ENCODE assay signal across 15 mouse cellular contexts in the genomic region with DNA sequence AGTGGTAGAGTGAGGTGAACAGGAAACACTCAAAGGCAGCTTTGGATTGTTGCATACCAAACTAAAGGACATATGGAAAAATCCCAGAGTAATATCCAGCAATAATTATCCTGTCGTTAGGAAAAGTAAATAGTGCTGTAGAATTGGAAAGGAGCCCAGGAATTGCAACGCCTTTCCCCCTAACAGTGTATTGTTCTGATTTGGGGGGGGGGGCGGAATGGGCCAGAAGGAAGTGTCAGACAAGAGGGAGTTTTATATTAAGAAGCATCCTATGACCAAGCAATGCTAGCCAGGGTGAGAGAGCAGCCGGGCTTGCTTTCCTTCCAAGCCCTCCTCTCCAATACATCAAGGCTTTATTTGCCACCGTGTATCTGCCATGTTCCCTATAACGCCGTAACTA.
DNase-seq lines count a peak whose midpoint lies in the region; ATAC-seq and TF ChIP-seq lines count a peak whose summit lies in the region.
"Had no signal": no experiment of that assay in that cellular context is flagged by ENCODE, and none has a peak within 500 bp of the region (broad histone marks: within the 10 kb centered on the region; RNA-seq: fewer than 3 reads in every experiment).

No protein-coding gene starts in this region.

- no peak overlapping the region; the same call in 1 of the 2 replicates for H3K4me3 ChIP-seq in gastrocnemius, adult 2 months
- H3K4me3 ChIP-seq in kidney, embryonic 16.5 days (ENCODE audit: low read length): no peak overlapping the region
- H3K4me3 ChIP-seq: limb, embryonic 15.5 days; midbrain, embryonic 13.5 days had no signal

- peak; percentile 81; the same call in 1 of the 2 replicates for ATAC-seq in kidney, embryonic 16.5 days (ENCODE audit: low FRiP score, low TSS enrichment)
- ATAC-seq: midbrain, embryonic 13.5 days had no signal

- H3K27ac ChIP-seq in gastrocnemius, adult 2 months: peak overlapping the region; percentile 66
- peak overlapping the region; percentile 83 for H3K27ac ChIP-seq in kidney, embryonic 16.5 days (ENCODE audit: low read length)
- H3K27ac ChIP-seq: limb, embryonic 15.5 days; macrophage had no signal

- H3K9me3 ChIP-seq in kidney, embryonic 16.5 days (ENCODE audit: low read length): no peaks in the 10 kb centered on the region
- H3K9me3 ChIP-seq: limb, embryonic 15.5 days; midbrain, embryonic 13.5 days had no signal

- no peaks in the 10 kb centered on the region for H3K27me3 ChIP-seq in kidney, embryonic 16.5 days (ENCODE audit: insufficient read depth, low read length)
- H3K27me3 ChIP-seq: limb, embryonic 15.5 days; midbrain, embryonic 13.5 days had no signal

- H3K36me3 ChIP-seq in kidney, embryonic 16.5 days (ENCODE audit: insufficient read depth, low read length): no peaks in the 10 kb centered on the region
- H3K36me3 ChIP-seq: limb, embryonic 15.5 days; midbrain, embryonic 13.5 days had no signal

- H3K4me1 ChIP-seq in kidney, embryonic 16.5 days (ENCODE audit: insufficient read depth, low read length): peaks cover 36% of the 10 kb centered on the region

- WGBS in kidney, embryonic 16.5 days: 62% methylated on average over 7 of the region's 7 CpGs

- no peak overlapping the region for H3K4me2 ChIP-seq in kidney, embryonic 16.5 days (replicated peaks; ENCODE audit: low read depth, low read length)
- H3K4me2 ChIP-seq: limb, embryonic 15.5 days; midbrain, embryonic 13.5 days had no signal

- no peak overlapping the region for H3K9ac ChIP-seq in kidney, embryonic 16.5 days (replicated peaks; ENCODE audit: low read length)
- H3K9ac ChIP-seq: hindbrain, embryonic 14.5 days; limb, embryonic 15.5 days; midbrain, embryonic 13.5 days had no signal

- intact Hi-C loops in gastrocnemius, adult 2 months (cut with DNase I): loop anchor here (5.0 kb wide), 1 partner anchor 37 kb away; no protein-coding TSS in a partner anchor

- DNase-seq in gastrocnemius, adult 2 months: no peak
- no peak for DNase-seq in gastrocnemius, adult 18-20 months (ENCODE audit: low spot score)
- no peak for DNase-seq in kidney, adult 18-20 months
- DNase-seq in brain, embryonic 14.5 days (ENCODE audit: low read depth): peak; percentile 62
- DNase-seq in lung, postnatal 10 days: peak; percentile 55
- no peak for DNase-seq in frontal cortex, postnatal 14 days (ENCODE audit: low spot score in 2 of 2)
- DNase-seq in retina, embryonic 14.5 days (ENCODE audit: low spot score): no peak
- DNase-seq: cerebellum, postnatal 10 days; spleen, adult 18-20 months; thymus, adult 18-20 months had no signal

- TF ChIP-seq POLR2A in brain, embryonic 14.5 days (IDR thresholded peaks at IDR 0.05; ENCODE audit: borderline replicate concordance, extremely low read depth, insufficient read depth, insufficient read length, poor library complexity, severe bottlenecking): no peak

- TF ChIP-seq CTCF in gastrocnemius, adult 2 months (IDR thresholded peaks at IDR 0.05): no peak
- no peak for TF ChIP-seq CTCF in brain, embryonic 14.5 days (IDR thresholded peaks at IDR 0.05; ENCODE audit: borderline replicate concordance, extremely low read depth, insufficient read depth, insufficient read length)

Comparison
In these comparisons a context has a peak if more than half of its experiments do, and no peak if none do; other contexts are left out.
1. DNase-seq: peak in brain, embryonic 14.5 days (single experiment) and lung, postnatal 10 days (single experiment); none in gastrocnemius, adult 2 months (single experiment), gastrocnemius, adult 18-20 months (single experiment), kidney, adult 18-20 months (single experiment), frontal cortex, postnatal 14 days (0 of 2) and retina, embryonic 14.5 days (single experiment).